Mouse (Mus musculus) kidney, postnatal 0 days (tissue): Measurements from ENCODE around the gene Mustn1. TPM values are rescaled to one million over a fixed set of nuclear protein-coding genes. Genes with fewer than 3 reads are reported as not detected.

Experiments used
- ATAC-seq: fragments of 200-750 bp; cut with Nextera tagmentation; replicated peaks from 2 replicates; pipeline ENCODE4 v1.8.0; 2017; ENCODE audit warnings: low read depth, moderate number of reproducible peaks, moderate TSS enrichment, moderate library complexity; ENCODE audit not compliant: low FRiP score
- DNase-seq: peaks from one replicate; pipeline ENCODE4 v3.0.0-alpha.2; 2016; ENCODE audit warnings: low spot score
- H3K27ac ChIP-seq: fragments of 300-500 bp; sonication (generic); 2 replicates; pipeline ENCODE4 v1.5.1; 2014; ENCODE audit warnings: mild to moderate bottlenecking
- H3K27me3 ChIP-seq: fragments of 300-500 bp; sonication (generic); 2 replicates; pipeline ENCODE4 v1.6.1; 2014; ENCODE audit warnings: low read length, mixed read lengths; ENCODE audit not compliant: insufficient read depth
- H3K36me3 ChIP-seq: fragments of 300-500 bp; sonication (generic); 2 replicates; pipeline ENCODE4 v1.6.1; 2014; ENCODE audit warnings: low read length, mixed read lengths; ENCODE audit not compliant: insufficient read depth
- H3K4me1 ChIP-seq: fragments of 300-500 bp; sonication (generic); replicated peaks from 2 replicates; pipeline ENCODE4 v1.6.1; 2014; ENCODE audit warnings: antibody characterized with exemption, low read length, mixed read lengths; ENCODE audit not compliant: insufficient read depth
- H3K4me2 ChIP-seq: fragments of 300-500 bp; sonication (generic); 2 replicates; pipeline ENCODE4 v1.6.1; 2014; ENCODE audit warnings: mild to moderate bottlenecking, low read length, moderate library complexity, mixed read lengths
- H3K4me3 ChIP-seq: fragments of 300-500 bp; sonication (generic); replicated peaks from 2 replicates; pipeline ENCODE4 v1.5.1; 2014; ENCODE audit warnings: low read depth, low read length
- H3K9ac ChIP-seq: fragments of 300-500 bp; sonication (generic); 2 replicates; pipeline ENCODE4 v1.6.1; 2014; ENCODE audit warnings: low read depth, low read length
- H3K9me3 ChIP-seq: fragments of 300-500 bp; sonication (generic); replicated peaks from 2 replicates; pipeline ENCODE4 v1.6.1; 2016; ENCODE audit warnings: low read length, inconsistent platforms, mixed read lengths
- CTCF ChIP-seq: IDR thresholded peaks from 2 replicates; pipeline ENCODE4 v1.5.1; 2016; ENCODE audit warnings: antibody characterized with exemption, low read depth, mild to moderate bottlenecking, moderate library complexity
- WGBS: fragments of 180-500 bp; shearing (Covaris S2); extraction: QIAGEN DNeasy Blood & Tissue Kit; methylation state at CpG from one replicate; pipeline ENCODE4 v1.1.7; 2014; 5-methylcytosine and 5-hydroxymethylcytosine counted together
- polyA plus RNA-seq: library from polyadenylated mRNA; unstranded; fragments of >200 nt; fragmentation: Nextera tagmentation; extraction: Ambion mirVana; gene quantifications from 2 replicates; pipeline ENCODE4 v1.2.1, GENCODE M21; 2015

Mustn1 gene
- 6.6 and 8.1 TPM in 2 replicates for polyA plus RNA-seq

- no peak within 1 kb of the TSS for H3K9ac ChIP-seq
- 54% methylated on average over 11 of the region's 11 CpGs for WGBS
- ATAC-seq = no peak
These were observed at the start of gene Mustn1 for GRCm38 (mm10) chr14:30878958-30879571. TSS of gene Mustn1 (plus strand) at chr14:30879200.

GRCm38 (mm10) chr14:30837416-30837996, 41.5 kb upstream of the Mustn1 start:
- Histone ChIP-seq H3K27ac (peak overlapping the region; percentile 13; the same call in 1 of the 2 replicates), H3K4me2 (no peak overlapping the region), H3K27me3 (no peaks in the 10 kb centered on the region), H3K36me3 (no peaks in the 10 kb centered on the region), H3K4me3 (no peak overlapping the region), H3K4me1 (no peaks in the 10 kb centered on the region), H3K9ac (no peak overlapping the region), H3K9me3 (no peaks in the 10 kb centered on the region)
- 70% methylated on average over 14 of the region's 14 CpGs for WGBS
- no peak for TF ChIP-seq CTCF
- no peak for DNase-seq
- ATAC-seq = no peak

More at GRCm38 (mm10) chr14:30878958-30879571, at the start of gene Mustn1:
- no peaks in the 10 kb centered on the region for H3K27me3 ChIP-seq
- no peak within 1 kb of the TSS for H3K4me2 ChIP-seq
- 0 out of 2 replicates have a peak within 1 kb of the TSS, but pooled peaks have one; percentile 55 for H3K27ac ChIP-seq
- H3K4me3 ChIP-seq = no peak within 1 kb of the TSS
- H3K9me3 ChIP-seq = no peaks in the 10 kb centered on the region
- peaks cover 23% of the 10 kb centered on the region for H3K4me1 ChIP-seq
- peak; percentile 52 for DNase-seq
- peaks cover 7% of the 10 kb centered on the region; the same call in 1 of the 2 replicates for H3K36me3 ChIP-seq
- no peak for TF ChIP-seq CTCF

GRCm38 (mm10) chr14:30843701-30844100, 35.3 kb upstream of the Mustn1 start:
- Histone ChIP-seq H3K27ac (no peak overlapping the region), H3K27me3 (no peaks in the 10 kb centered on the region), H3K9me3 (no peaks in the 10 kb centered on the region), H3K4me2 (no peak overlapping the region), H3K9ac (no peak overlapping the region), H3K4me1 (no peaks in the 10 kb centered on the region), H3K4me3 (no peak overlapping the region), H3K36me3 (no peaks in the 10 kb centered on the region)
- ATAC-seq (no peak), DNase-seq (no peak)
- WGBS = 84% methylated on average over 3 of the region's 3 CpGs
- TF ChIP-seq CTCF = no peak

- ATAC-seq (no peak), DNase-seq (no peak)
- Histone ChIP-seq H3K27me3 (no peaks in the 10 kb centered on the region), H3K4me2 (no peak overlapping the region), H3K9me3 (no peaks in the 10 kb centered on the region), H3K27ac (no peak overlapping the region), H3K36me3 (no peaks in the 10 kb centered on the region), H3K9ac (no peak overlapping the region), H3K4me1 (no peaks in the 10 kb centered on the region), H3K4me3 (no peak overlapping the region)
- no peak for TF ChIP-seq CTCF
- 80% methylated on average over 5 of the region's 5 CpGs for WGBS
These were observed 28.5 kb upstream of the Mustn1 start for GRCm38 (mm10) chr14:30850504-30850903.

- H3K4me1 ChIP-seq = no peaks in the 10 kb centered on the region
- no peaks in the 10 kb centered on the region for H3K27me3 ChIP-seq
- H3K4me3 ChIP-seq = no peak overlapping the region
- 93% methylated on average over 5 of the region's 5 CpGs for WGBS
- no peaks in the 10 kb centered on the region for H3K36me3 ChIP-seq
- DNase-seq = no peak
- no peak for ATAC-seq
- H3K27ac ChIP-seq = no peak overlapping the region
- no peak for TF ChIP-seq CTCF
- no peak overlapping the region for H3K4me2 ChIP-seq
- no peaks in the 10 kb centered on the region for H3K9me3 ChIP-seq
- no peak overlapping the region for H3K9ac ChIP-seq
These were observed 26.7 kb upstream of the Mustn1 start for GRCm38 (mm10) chr14:30852325-30852724.

- no peak for DNase-seq
- H3K4me1 ChIP-seq = no peaks in the 10 kb centered on the region
- no peak for TF ChIP-seq CTCF
- no peak overlapping the region for H3K9ac ChIP-seq
- H3K27ac ChIP-seq = no peak overlapping the region
- no peaks in the 10 kb centered on the region for H3K27me3 ChIP-seq
- H3K36me3 ChIP-seq = no peaks in the 10 kb centered on the region
- 87% methylated on average over 3 of the region's 3 CpGs for whole genome bisulfite sequencing
- H3K4me3 ChIP-seq = no peak overlapping the region
- no peak for ATAC-seq
- H3K4me2 ChIP-seq = no peak overlapping the region
- no peaks in the 10 kb centered on the region for H3K9me3 ChIP-seq
These were observed 23.7 kb upstream of the Mustn1 start for GRCm38 (mm10) chr14:30855316-30855715.
